Mouse (Mus musculus) CH12.LX (cell line): ENCODE results near the gene Rapgef4. TPM values are rescaled to one million over a fixed set of nuclear protein-coding genes. Genes with fewer than 3 reads are reported as not detected.

Experiments
- DNase-seq: peaks from one replicate; pipeline ENCODE4 v3.0.0-alpha.2; 2013; ENCODE audit errors: extremely low read depth
- H3K27ac ChIP-seq: 2 replicates; pipeline ENCODE4 v1.5.1; 2012; ENCODE audit warnings: low read depth, mild to moderate bottlenecking, control low read depth, moderate library complexity; ENCODE audit not compliant: insufficient read depth
- H3K27me3 ChIP-seq: replicated peaks from 2 replicates; pipeline ENCODE3; 2012; ENCODE audit warnings: inconsistent platforms
- H3K36me3 ChIP-seq, 2 experiments: replicated peaks in 1 of 2; 2 replicates each; pipeline versions ENCODE3 to v1.6.1; 2012; ENCODE audit warnings: inconsistent platforms in 1 of 2, low read length in 1 of 2, mild to moderate bottlenecking in 1 of 2, mixed read lengths in 1 of 2, moderate library complexity in 1 of 2; ENCODE audit not compliant: control insufficient read depth in 1 of 2, insufficient read depth in 1 of 2
- H3K4me1 ChIP-seq, 2 experiments: 2 replicates each; pipeline ENCODE4 v1.6.1; 2012; ENCODE audit warnings: inconsistent platforms in 1 of 2, moderate library complexity in 1 of 2; ENCODE audit not compliant: insufficient read depth in 2 of 2, control insufficient read depth in 1 of 2
- H3K4me2 ChIP-seq: 2 replicates; pipeline ENCODE4 v1.6.1; 2012; ENCODE audit warnings: low read depth, mild to moderate bottlenecking, control low read depth; ENCODE audit not compliant: poor library complexity, insufficient read depth, severe bottlenecking
- H3K4me3 ChIP-seq, 3 experiments: fragments of 150-350 bp in 1 of 3; sonication (generic) in 1 of 3; replicated peaks in 1 of 3; 2 replicates each; pipeline versions ENCODE3 to v1.5.1; 2011 to 2012; ENCODE audit warnings: low read depth in 2 of 3, low read length in 2 of 3, mild to moderate bottlenecking in 2 of 3, moderate library complexity in 2 of 3, control low read depth in 1 of 3, improper control_type of control experiment in 1 of 3, inconsistent platforms in 1 of 3, mixed read lengths in 1 of 3; ENCODE audit not compliant: poor library complexity in 1 of 3
- H3K79me2 ChIP-seq: replicated peaks from 2 replicates; pipeline ENCODE4 v1.6.1; 2012; ENCODE audit warnings: mild to moderate bottlenecking, moderate library complexity; ENCODE audit not compliant: control insufficient read depth, poor library complexity, insufficient read depth, severe bottlenecking; ENCODE audit errors: extremely low read depth
- H3K9ac ChIP-seq: 2 replicates; pipeline ENCODE4 v1.6.1; 2012; ENCODE audit warnings: low read depth, mild to moderate bottlenecking, control low read depth, moderate library complexity; ENCODE audit not compliant: insufficient read depth
- H3K9me3 ChIP-seq: replicated peaks from 2 replicates; pipeline ENCODE3; 2012; ENCODE audit warnings: low read length, inconsistent platforms, mixed read lengths
- CHD2 ChIP-seq: IDR thresholded peaks from 2 replicates; pipeline ENCODE4 v1.6.1; 2011; ENCODE audit warnings: low read length, improper control_type of control experiment
- E2F4 ChIP-seq: IDR thresholded peaks from 2 replicates; pipeline ENCODE4 v1.6.1; 2011; ENCODE audit warnings: low read depth, low read length, improper control_type of control experiment; ENCODE audit not compliant: insufficient replicate concordance
- ELF1 ChIP-seq: IDR thresholded peaks from 2 replicates; pipeline ENCODE4 v1.6.1; 2014; ENCODE audit warnings: low read depth, mild to moderate bottlenecking, inconsistent platforms, low read length, improper control_type of control experiment
- EP300 ChIP-seq: IDR thresholded peaks from 2 replicates; pipeline ENCODE4 v1.6.1; 2011; ENCODE audit warnings: low read length, improper control_type of control experiment
- GABPA ChIP-seq: IDR thresholded peaks from 2 replicates; pipeline ENCODE4 v1.6.1; 2012; ENCODE audit warnings: low read depth, low read length, improper control_type of control experiment, inconsistent platforms; ENCODE audit not compliant: insufficient replicate concordance
- HCFC1 ChIP-seq: IDR thresholded peaks from 2 replicates; pipeline ENCODE4 v1.6.1; 2012; ENCODE audit warnings: low read depth, mild to moderate bottlenecking, inconsistent platforms, low read length, improper control_type of control experiment
- IRF4 ChIP-seq: IDR thresholded peaks from 2 replicates; pipeline ENCODE4 v1.6.1; 2014; ENCODE audit warnings: low read depth, mild to moderate bottlenecking, inconsistent platforms, low read length, improper control_type of control experiment
- JUN ChIP-seq: IDR thresholded peaks from 2 replicates; pipeline ENCODE4 v1.6.1; 2011; ENCODE audit warnings: low read depth, mild to moderate bottlenecking, low read length, improper control_type of control experiment, moderate library complexity; ENCODE audit not compliant: insufficient read depth
- JUND ChIP-seq: conservative IDR thresholded peaks from 2 replicates; pipeline ENCODE4 v1.6.1; 2011; ENCODE audit warnings: low read depth, low read length, improper control_type of control experiment
- MAFK ChIP-seq: IDR thresholded peaks from 2 replicates; pipeline ENCODE4 v1.6.1; 2011; ENCODE audit warnings: low read length, improper control_type of control experiment; ENCODE audit not compliant: insufficient replicate concordance
- MYC ChIP-seq: IDR thresholded peaks from 2 replicates; pipeline ENCODE4 v1.6.1; 2011; ENCODE audit warnings: low read depth, mild to moderate bottlenecking, improper control_type of control experiment, low read length
- NELFE ChIP-seq: IDR thresholded peaks from 2 replicates; pipeline ENCODE4 v1.6.1; 2011; ENCODE audit warnings: low read depth, low read length, improper control_type of control experiment
- NRF1 ChIP-seq: IDR thresholded peaks from 2 replicates; pipeline ENCODE4 v1.6.1; 2014; ENCODE audit warnings: low read depth, mild to moderate bottlenecking, inconsistent platforms, low read length, improper control_type of control experiment, moderate library complexity
- PAX5 ChIP-seq: IDR thresholded peaks from 2 replicates; pipeline ENCODE4 v1.6.1; 2012; ENCODE audit warnings: low read length, inconsistent platforms, mixed read lengths
- POLR2A ChIP-seq: IDR thresholded peaks from 2 replicates; pipeline ENCODE4 v1.6.1; 2011; ENCODE audit warnings: low read depth, mild to moderate bottlenecking, improper control_type of control experiment, low read length
- SMC3 ChIP-seq: IDR thresholded peaks from 2 replicates; pipeline ENCODE4 v1.6.1; 2011; ENCODE audit warnings: low read depth, low read length, improper control_type of control experiment
- USF1 ChIP-seq: IDR thresholded peaks from 2 replicates; pipeline ENCODE4 v1.6.1; 2014; ENCODE audit warnings: low read depth, mild to moderate bottlenecking, inconsistent platforms, low read length, improper control_type of control experiment
- ZKSCAN1 ChIP-seq: IDR thresholded peaks from 2 replicates; pipeline ENCODE4 v1.6.1; 2012; ENCODE audit warnings: low read depth, inconsistent platforms, low read length, improper control_type of control experiment, borderline replicate concordance
- ZMIZ1 ChIP-seq: IDR thresholded peaks from 2 replicates; pipeline ENCODE4 v1.6.1; 2012; ENCODE audit warnings: low read depth, mild to moderate bottlenecking, inconsistent platforms, low read length, improper control_type of control experiment
- ZNF384 ChIP-seq: IDR thresholded peaks from 2 replicates; pipeline ENCODE4 v1.6.1; 2012; ENCODE audit warnings: low read depth, low read length, improper control_type of control experiment, inconsistent platforms
- dilution Hi-C: fragments of 300-500 bp; cut with MboI; formaldehyde crosslinking; loops from 2 replicates; pipeline ENCODE4 v1.14.3; 2020; ENCODE audit warnings: low sequenced_read_pairs; ENCODE audit not compliant: extremely low pct_unique_long_range_greater_than_20kb, extremely low pct_ligation_motif_present
- in situ Hi-C: fragments of 300-500 bp; cut with MboI; formaldehyde crosslinking; loops from 3 replicates; pipeline ENCODE4 v1.14.3; 2019; ENCODE audit warnings: low sequenced_read_pairs, low pct_ligation_motif_present, low pct_unique_long_range_greater_than_20kb, mixed read lengths
- polyA plus RNA-seq: library from polyadenylated mRNA; unstranded; fragments of >175 nt; gene quantifications from 2 replicates; pipeline ENCODE4 v1.2.1, GENCODE M21; 2012; ENCODE audit warnings: low read depth; ENCODE audit not compliant: insufficient read length
- total RNA-seq, 2 experiments: library from RNA; depleted of rRNA; stranded (reverse); fragments of 300-350 nt in 1 of 2; fragments of >200 nt in 1 of 2; gene quantifications; 2 replicates each; pipeline ENCODE4 v1.2.3; 2012 to 2014

Rapgef4 gene
- total and polyA plus RNA-seq, 3 experiments, result 0.12 to 0.13 TPM; not detected in 1

- no peaks in the 10 kb centered on the region for H3K27me3 ChIP-seq
- no peak overlapping the region for H3K9ac ChIP-seq
- dilution Hi-C loops (no loop called here), in situ Hi-C loops (no loop called here)
- no peak overlapping the region for H3K4me3 ChIP-seq
- no peak for DNase-seq
- H3K36me3 ChIP-seq, result no peaks in the 10 kb centered on the region
- H3K79me2 ChIP-seq, result no peaks in the 10 kb centered on the region
- H3K4me1 ChIP-seq, result peaks cover 0 to 12% of the 10 kb centered on the region in 2 experiments; a peak in 2 of 4 replicates
- peaks cover 5% of the 10 kb centered on the region for H3K9me3 ChIP-seq
- TF ChIP-seq MYC, result no peak
- TF ChIP-seq JUND, result no peak
- TF ChIP-seq SMC3, result no peak
- TF ChIP-seq CHD2, result no peak
- TF ChIP-seq MAFK, result no peak
- TF ChIP-seq GABPA, result no peak
- no peak for TF ChIP-seq ZNF384
- no peak for TF ChIP-seq PAX5
- no peak overlapping the region for H3K4me2 ChIP-seq
- H3K27ac ChIP-seq, result no peak overlapping the region
Measured at GRCm38 (mm10) chr2:72023791-72024190, 42.8 kb downstream of the Rapgef4 start.

GRCm38 (mm10) chr2:72025660-72026059, 44.6 kb downstream of the Rapgef4 start:
- H3K27me3 ChIP-seq, result no peaks in the 10 kb centered on the region
- no peak for TF ChIP-seq ZKSCAN1
- TF ChIP-seq NELFE, result no peak
- TF ChIP-seq IRF4, result no peak
- TF ChIP-seq JUN, result no peak
- no peak for TF ChIP-seq NRF1
- no peak for TF ChIP-seq POLR2A
- H3K4me1 ChIP-seq, result peaks cover 0 to 12% of the 10 kb centered on the region in 2 experiments; a peak in 2 of 4 replicates
- in situ Hi-C loops (loop anchor here (5.0 kb wide), 1 partner anchor 58 kb away; no protein-coding TSS in a partner anchor), dilution Hi-C loops (no loop called here)
- no peak overlapping the region for H3K9ac ChIP-seq
- DNase-seq, result no peak
- H3K4me2 ChIP-seq, result no peak overlapping the region
- H3K9me3 ChIP-seq, result peaks cover 5% of the 10 kb centered on the region
- no peaks in the 10 kb centered on the region for H3K36me3 ChIP-seq
- no peaks in the 10 kb centered on the region for H3K79me2 ChIP-seq
- no peak overlapping the region for H3K4me3 ChIP-seq
- H3K27ac ChIP-seq, result no peak overlapping the region

- no peaks in the 10 kb centered on the region for H3K36me3 ChIP-seq
- no peaks in the 10 kb centered on the region for H3K79me2 ChIP-seq
- peaks cover 0 to 12% of the 10 kb centered on the region in 2 experiments; a peak in 2 of 4 replicates for H3K4me1 ChIP-seq
- H3K27ac ChIP-seq, result no peak overlapping the region
- dilution Hi-C loops, result no loop called here
- no peak overlapping the region for H3K4me3 ChIP-seq
- no peak overlapping the region for H3K9ac ChIP-seq
- in situ Hi-C loops, result loop anchor here (5.0 kb wide), 1 partner anchor 59 kb away; no protein-coding TSS in a partner anchor
- no peak overlapping the region for H3K4me2 ChIP-seq
- H3K9me3 ChIP-seq, result peaks cover 5% of the 10 kb centered on the region
- DNase-seq, result no peak
- no peak for TF ChIP-seq USF1
- TF ChIP-seq HCFC1, result no peak
- no peak for TF ChIP-seq NELFE
- no peak for TF ChIP-seq E2F4
- no peak for TF ChIP-seq ZMIZ1
- TF ChIP-seq EP300, result no peak
- TF ChIP-seq ZNF384, result no peak
- no peak for TF ChIP-seq ELF1
- no peaks in the 10 kb centered on the region for H3K27me3 ChIP-seq
Measured at GRCm38 (mm10) chr2:72026506-72026905, 45.5 kb downstream of the Rapgef4 start.
